Mouse (Mus musculus): ENCODE data around the gene 2310022A10Rik.
"Not testable (repeated sequence)": the region's sequence is repeated elsewhere in the genome, so short reads cannot be mapped to it uniquely, and the experiment has no call there.

2310022A10Rik gene

DNA sequence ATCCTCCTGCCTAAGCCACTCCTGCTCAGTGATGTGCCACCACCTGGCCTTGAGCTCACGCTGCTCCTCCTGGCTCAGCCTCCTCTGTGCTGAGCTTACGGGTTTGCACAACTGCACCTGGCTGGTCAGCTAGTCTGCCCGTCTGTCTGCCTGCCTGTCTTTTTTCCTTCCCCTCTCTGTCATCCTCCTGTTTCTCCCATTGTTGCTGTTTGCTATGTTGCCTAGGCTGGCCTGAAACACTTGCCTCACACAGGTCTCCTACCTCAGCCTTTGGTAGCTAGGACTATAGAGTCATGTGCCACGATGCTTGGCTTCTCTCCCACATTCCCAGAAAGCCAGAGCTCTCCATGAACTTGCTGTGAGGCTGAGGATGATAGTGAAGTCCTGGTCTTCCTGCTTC, 59.9 kb downstream of the 2310022A10Rik start:
- DNase-seq (ENCODE audit: low read depth, low spot score) = no peak

DNA sequence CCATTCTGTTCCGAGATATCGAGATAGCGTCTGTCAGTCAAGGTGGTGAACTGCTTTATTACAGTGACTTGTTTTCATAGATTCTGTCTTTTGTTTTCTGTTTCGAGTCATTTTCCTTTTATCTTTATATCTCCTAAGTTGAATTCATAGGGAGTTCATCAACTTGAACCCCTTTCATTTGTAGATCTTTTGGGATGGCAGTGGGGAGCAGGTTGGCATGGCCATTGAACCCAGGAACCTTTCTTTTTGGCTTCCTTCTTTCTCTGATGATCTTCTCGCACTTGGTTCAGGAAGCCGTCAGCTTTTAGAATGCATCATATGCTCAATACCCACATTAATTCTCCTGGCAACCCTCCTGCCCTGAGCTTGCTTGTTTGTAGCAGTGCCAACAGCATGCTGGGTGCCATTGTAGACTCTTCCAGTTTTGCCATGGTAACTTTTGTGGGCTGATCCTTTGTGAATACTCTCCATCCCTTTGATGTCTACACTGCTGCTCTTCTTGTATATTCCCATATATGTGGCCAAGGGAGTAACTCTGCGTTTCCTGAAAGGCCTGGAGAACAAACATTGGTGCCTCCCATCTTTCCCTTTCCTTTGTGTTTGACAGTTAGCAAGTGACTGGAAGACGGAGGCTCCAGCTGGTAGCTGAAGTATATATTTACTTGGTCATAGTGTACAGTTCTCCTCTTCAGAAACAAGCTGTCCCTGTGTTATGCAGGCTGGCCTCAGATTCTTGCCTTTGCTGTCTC, 60.9 kb downstream of the 2310022A10Rik start:
- no peak for DNase-seq (ENCODE audit: low read depth, low spot score)

- DNase-seq (ENCODE audit: low read depth, low spot score) = no peak
Observed at GRCm38 (mm10) chr7:27621028-27621427, 68.0 kb downstream of the 2310022A10Rik start.

- DNase-seq (ENCODE audit: low read depth, low spot score) = no peak
Observed at GRCm38 (mm10) chr7:27622234-27622633, 69.2 kb downstream of the 2310022A10Rik start.

DNA sequence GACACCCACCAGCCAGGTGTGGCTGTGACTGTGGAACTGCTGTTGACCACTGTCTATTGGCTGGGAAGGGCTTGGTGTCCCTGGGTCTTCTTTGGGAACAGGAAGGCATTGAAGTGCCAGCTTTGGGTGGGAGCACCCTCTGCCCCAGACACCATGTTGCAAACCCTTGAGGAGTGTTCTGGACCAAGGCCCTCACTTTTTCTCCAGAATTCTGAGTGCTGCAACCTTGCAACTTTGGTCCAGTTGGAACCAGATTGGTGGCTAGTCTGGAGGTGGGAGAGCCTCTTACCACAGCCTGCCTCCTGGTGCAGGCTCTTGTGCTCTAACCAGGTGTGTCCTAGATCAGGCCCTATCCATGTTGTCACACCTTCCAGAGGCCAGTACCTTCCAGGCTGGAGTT, 71.9 kb downstream of the 2310022A10Rik start:
- DNase-seq (ENCODE audit: low read depth, low spot score) = no peak

DNA sequence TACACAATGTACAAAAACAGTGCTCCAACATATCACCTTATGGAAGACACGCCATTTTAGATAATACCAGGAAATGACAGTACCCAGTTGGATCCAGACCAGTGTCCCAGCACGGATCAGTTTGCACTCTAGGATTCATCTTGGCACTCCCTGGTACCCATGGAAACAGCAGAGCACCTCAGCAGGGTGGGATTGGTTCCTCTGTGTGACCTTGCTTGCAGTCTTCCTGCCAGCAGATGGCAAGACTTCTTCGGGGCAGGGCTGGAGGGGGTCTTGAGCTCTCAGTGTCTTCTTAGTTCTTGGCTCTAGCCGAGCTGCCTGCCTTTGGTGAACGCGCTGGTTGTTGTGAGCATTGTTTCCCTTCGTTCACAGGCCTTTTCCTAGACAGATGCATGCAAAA, 74.7 kb downstream of the 2310022A10Rik start:
- no peak for DNase-seq (ENCODE audit: low read depth, low spot score)

- no peak for DNase-seq (ENCODE audit: low read depth, low spot score)
Observed at GRCm38 (mm10) chr7:27628190-27628589, 75.2 kb downstream of the 2310022A10Rik start.

DNA sequence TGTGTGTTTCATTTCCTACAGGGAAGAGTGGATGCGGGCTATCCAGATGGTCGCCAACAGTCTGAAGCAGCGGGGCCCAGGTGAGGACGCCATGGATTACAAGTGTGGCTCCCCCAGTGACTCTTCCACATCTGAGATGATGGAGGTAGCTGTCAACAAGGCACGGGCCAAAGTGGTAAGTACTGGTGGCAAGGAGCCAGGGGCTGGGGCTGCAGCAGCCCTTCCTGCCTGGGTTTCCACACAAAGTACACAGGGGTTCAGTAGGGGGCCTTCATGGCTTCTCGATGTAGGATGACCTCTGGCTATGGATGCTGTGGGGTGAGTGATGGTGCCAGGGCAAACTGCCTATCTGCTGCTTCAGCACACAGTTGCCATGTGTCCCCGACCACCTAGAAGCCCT, 75.8 kb downstream of the 2310022A10Rik start:
- not testable (repeated sequence) for DNase-seq (ENCODE audit: low read depth, low spot score)

DNA sequence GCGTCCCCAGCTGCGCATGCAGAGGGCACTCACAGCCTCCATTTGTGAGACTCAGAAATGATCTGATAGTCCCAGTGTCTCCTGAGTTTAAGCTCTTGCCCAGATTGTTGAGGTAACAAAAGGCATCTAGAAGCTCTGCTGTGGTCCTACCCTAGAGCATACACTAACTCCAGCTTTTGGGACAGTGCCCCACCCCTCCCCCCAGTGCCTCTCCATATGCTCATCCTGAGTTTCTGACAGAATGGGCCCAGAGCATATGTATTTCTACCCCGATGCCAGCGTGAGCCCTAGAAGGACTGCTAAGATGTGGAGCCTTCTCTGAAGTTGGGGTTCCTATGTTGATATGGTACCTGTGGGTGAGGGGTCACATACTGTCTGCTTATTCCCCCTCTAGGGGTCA, 78.4 kb downstream of the 2310022A10Rik start:
- no peak for DNase-seq (ENCODE audit: low read depth, low spot score)

All from 3T3-L1 (cell line).